Mouse (Mus musculus) liver, embryonic 14.5 days (tissue): Measurements from ENCODE around the gene Slc17a7. TPM values are rescaled to one million over a fixed set of nuclear protein-coding genes. Genes with fewer than 3 reads are reported as not detected.

Experiments
- ATAC-seq: fragments of 200-750 bp; cut with Nextera tagmentation; 2 replicates; pipeline ENCODE4 v1.8.0; 2017; ENCODE audit warnings: moderate number of reproducible peaks, mild to moderate bottlenecking, moderate library complexity; ENCODE audit not compliant: insufficient read depth
- DNase-seq, 3 experiments: peaks; one replicate each; pipeline ENCODE4 v3.0.0-alpha.2; 2012 to 2013; ENCODE audit warnings: low read depth in 3 of 3, low spot score in 3 of 3
- H3K27ac ChIP-seq: fragments of 300-500 bp; sonication (generic); 2 replicates; pipeline ENCODE4 v1.5.1; 2014; ENCODE audit warnings: moderate library complexity, mild to moderate bottlenecking, control low read depth, inconsistent platforms
- H3K27me3 ChIP-seq: fragments of 300-500 bp; sonication (generic); 2 replicates; pipeline ENCODE4 v1.6.1; 2014; ENCODE audit warnings: mild to moderate bottlenecking, low read length, moderate library complexity; ENCODE audit not compliant: control insufficient read depth, insufficient read depth
- H3K36me3 ChIP-seq: fragments of 300-500 bp; sonication (generic); replicated peaks from 2 replicates; pipeline ENCODE4 v1.6.1; 2014; ENCODE audit warnings: low read depth; ENCODE audit not compliant: control insufficient read depth, insufficient read depth
- H3K4me1 ChIP-seq, 2 experiments: fragments of 200-500 bp in 1 of 2; fragments of 300-500 bp in 1 of 2; sonication (generic) in 1 of 2; replicated peaks; 2 replicates each; pipeline ENCODE4 v1.6.1; 2012 to 2014; ENCODE audit warnings: antibody characterized with exemption in 1 of 2, inconsistent platforms in 1 of 2, low read length in 1 of 2; ENCODE audit not compliant: control insufficient read depth in 2 of 2, insufficient read depth in 2 of 2
- H3K4me2 ChIP-seq: fragments of 300-500 bp; sonication (generic); 2 replicates; pipeline ENCODE4 v1.6.1; 2014; ENCODE audit warnings: low read depth, mild to moderate bottlenecking, control low read depth, moderate library complexity
- H3K4me3 ChIP-seq, 2 experiments: fragments of 200-500 bp in 1 of 2; fragments of 300-500 bp in 1 of 2; sonication (generic) in 1 of 2; 2 replicates each; pipeline ENCODE4 v1.5.1; 2012 to 2014; ENCODE audit warnings: low read depth in 2 of 2, low read length in 2 of 2, mild to moderate bottlenecking in 2 of 2, control low read depth in 1 of 2, inconsistent platforms in 1 of 2, moderate library complexity in 1 of 2; ENCODE audit not compliant: insufficient read depth in 1 of 2
- H3K9ac ChIP-seq: fragments of 300-500 bp; sonication (generic); replicated peaks from 2 replicates; pipeline ENCODE4 v1.6.1; 2014; ENCODE audit warnings: mild to moderate bottlenecking, control low read depth, moderate library complexity
- H3K9me3 ChIP-seq: fragments of 300-500 bp; sonication (generic); 2 replicates; pipeline ENCODE4 v1.6.1; 2016; ENCODE audit warnings: low read length, mixed read lengths; ENCODE audit not compliant: control insufficient read depth
- CTCF ChIP-seq: IDR thresholded peaks from 2 replicates; pipeline ENCODE4 v1.5.1; 2016; ENCODE audit warnings: antibody characterized with exemption, low read depth, control low read depth
- EP300 ChIP-seq: IDR thresholded peaks from 2 replicates; pipeline ENCODE4 v1.6.1; 2016; ENCODE audit warnings: antibody characterized with exemption, low read depth
- WGBS: fragments of 180-500 bp; shearing (Covaris S2); extraction: QIAGEN DNeasy Blood & Tissue Kit; methylation state at CpG from one replicate; pipeline ENCODE4 v1.1.7; 2014; ENCODE audit not compliant: insufficient replicate concordance; 5-methylcytosine and 5-hydroxymethylcytosine counted together
- polyA plus RNA-seq, 2 experiments: library from polyadenylated mRNA; depleted of rRNA in 1 of 2; stranded (reverse) in 1 of 2; unstranded in 1 of 2; fragments of >200 nt; fragmentation: Nextera tagmentation in 1 of 2; extraction: Ambion mirVana in 1 of 2; gene quantifications; 2 replicates each; pipeline versions ENCODE4 v1.2.1 to v1.2.3; 2012 to 2014

Gene Slc17a7
- polyA plus RNA-seq, 2 experiments = 0.01 TPM; not detected in 1

- H3K4me3 ChIP-seq = peak within 1 kb of the TSS in 1 of 2 experiments; percentile 9; a peak in 2 of 4 replicates
- H3K27ac ChIP-seq = no peak within 1 kb of the TSS
- TF ChIP-seq EP300 = no peak
- TF ChIP-seq CTCF = no peak
- DNase-seq (no peak), ATAC-seq (no peak)
- peak within 1 kb of the TSS; percentile 51 for H3K4me2 ChIP-seq
- H3K36me3 ChIP-seq = no peaks in the 10 kb centered on the region
- H3K4me1 ChIP-seq = no peaks in the 10 kb centered on the region; a peak in 1 of 4 replicates
- no peak within 1 kb of the TSS for H3K9ac ChIP-seq
- H3K9me3 ChIP-seq = no peaks in the 10 kb centered on the region
- 21% methylated on average over 19 of the region's 20 CpGs for WGBS
- H3K27me3 ChIP-seq = peaks cover 85% of the 10 kb centered on the region
Observed at GRCm38 (mm10) chr7:45180896-45181477, 17.2 kb downstream of the Slc17a7 start, which contains the start of gene Pth2. TSS of gene Pth2 (plus strand) at chr7:45180995.

- peaks cover 79% of the 10 kb centered on the region for H3K27me3 ChIP-seq
- H3K4me1 ChIP-seq = no peaks in the 10 kb centered on the region; a peak in 1 of 4 replicates
- H3K4me3 ChIP-seq = peak overlapping the region in 1 of 2 experiments; percentile 9; a peak in 2 of 4 replicates
- no peak overlapping the region for H3K27ac ChIP-seq
- ATAC-seq (no peak), DNase-seq (peak in 1 of 3 experiments; percentile 19)
- H3K36me3 ChIP-seq = no peaks in the 10 kb centered on the region
- 5% methylated on average over 35 of the region's 35 CpGs for WGBS
- no peak overlapping the region for H3K9ac ChIP-seq
- H3K9me3 ChIP-seq = no peaks in the 10 kb centered on the region
- peak overlapping the region; percentile 51 for H3K4me2 ChIP-seq
- no peak for TF ChIP-seq EP300
- TF ChIP-seq CTCF = no peak
Observed at GRCm38 (mm10) chr7:45181540-45181939, 17.8 kb downstream of the Slc17a7 start.

- WGBS = under 1% methylated on average over 34 of the region's 34 CpGs
- H3K27ac ChIP-seq = no peak overlapping the region
- peak overlapping the region; percentile 51 for H3K4me2 ChIP-seq
- peak; percentile 83 to 89 (median 86) for DNase-seq
- peak; percentile 88 for ATAC-seq
- H3K4me1 ChIP-seq = no peaks in the 10 kb centered on the region; a peak in 1 of 4 replicates
- peaks cover 75% of the 10 kb centered on the region for H3K27me3 ChIP-seq
- no peak overlapping the region for H3K9ac ChIP-seq
- H3K9me3 ChIP-seq = no peaks in the 10 kb centered on the region
- TF ChIP-seq CTCF = no peak
- no peak for TF ChIP-seq EP300
- peak overlapping the region; percentile 4 to 21; a peak in 3 of 4 replicates for H3K4me3 ChIP-seq
- H3K36me3 ChIP-seq = no peaks in the 10 kb centered on the region
Observed at GRCm38 (mm10) chr7:45182199-45182601, 18.5 kb downstream of the Slc17a7 start.

GRCm38 (mm10) chr7:45182606-45183005, 18.9 kb downstream of the Slc17a7 start:
- TF ChIP-seq CTCF (no peak), EP300 (no peak)
- WGBS = 15% methylated on average over 11 of the region's 11 CpGs
- no peak; the same call in 1 of the 2 replicates for ATAC-seq
- Histone ChIP-seq H3K9ac (no peak overlapping the region), H3K27ac (no peak overlapping the region), H3K27me3 (peaks cover 71% of the 10 kb centered on the region), H3K4me3 (no peak overlapping the region), H3K4me2 (peak overlapping the region; percentile 51), H3K4me1 (no peaks in the 10 kb centered on the region; a peak in 1 of 4 replicates), H3K36me3 (no peaks in the 10 kb centered on the region), H3K9me3 (no peaks in the 10 kb centered on the region)
- no peak for DNase-seq

- Histone ChIP-seq H3K9ac (no peak overlapping the region), H3K27me3 (peaks cover 60% of the 10 kb centered on the region), H3K9me3 (no peaks in the 10 kb centered on the region), H3K4me3 (no peak overlapping the region), H3K36me3 (no peaks in the 10 kb centered on the region), H3K27ac (no peak overlapping the region), H3K4me2 (no peak overlapping the region), H3K4me1 (no peaks in the 10 kb centered on the region; a peak in 1 of 4 replicates)
- TF ChIP-seq CTCF (no peak), EP300 (no peak)
- ATAC-seq (no peak), DNase-seq (no peak)
- 46% methylated on average over 7 of the region's 7 CpGs for WGBS
Observed at GRCm38 (mm10) chr7:45183672-45184071, 19.9 kb downstream of the Slc17a7 start.
